Mouse (Mus musculus) erythroblast, embryonic 14.5 days (primary cell): ENCODE results near the gene Lrrc4. TPM values are rescaled to one million over a fixed set of nuclear protein-coding genes. Genes with fewer than 3 reads are reported as not detected.

Experiments
- H3K27me3 ChIP-seq: 2 replicates; pipeline ENCODE4 v1.6.1; 2012; ENCODE audit warnings: inconsistent platforms; ENCODE audit not compliant: control insufficient read depth
- H3K36me3 ChIP-seq: 2 replicates; pipeline ENCODE4 v1.6.1; 2012; ENCODE audit warnings: mild to moderate bottlenecking, inconsistent platforms; ENCODE audit not compliant: control insufficient read depth
- H3K4me1 ChIP-seq: 2 replicates; pipeline ENCODE4 v1.6.1; 2012; ENCODE audit warnings: inconsistent platforms; ENCODE audit not compliant: control insufficient read depth
- H3K4me3 ChIP-seq: replicated peaks from 2 replicates; pipeline ENCODE3; 2012; ENCODE audit warnings: moderate library complexity, mild to moderate bottlenecking, inconsistent platforms
- H3K9me3 ChIP-seq: 2 replicates; pipeline ENCODE4 v1.6.1; 2012; ENCODE audit warnings: low read length, inconsistent platforms, mixed read lengths; ENCODE audit not compliant: control insufficient read depth
- GATA1 ChIP-seq: IDR thresholded peaks from 2 replicates; pipeline ENCODE4 v1.6.1; 2012; ENCODE audit warnings: low read length, inconsistent platforms, mixed read lengths
- TAL1 ChIP-seq: IDR thresholded peaks from 3 replicates; pipeline ENCODE4 v1.6.1; 2012; ENCODE audit warnings: low read length, inconsistent platforms, mixed read lengths
- polyA plus RNA-seq: library from polyadenylated mRNA; stranded (reverse); fragments of >175 nt; gene quantifications from 2 replicates; pipeline ENCODE4 v1.2.3, GENCODE M21; 2012

Lrrc4 gene
- polyA plus RNA-seq, 1 experiment, result not detected

- TF ChIP-seq GATA1 (no peak), TAL1 (no peak)
- H3K9me3 ChIP-seq, result no peaks in the 10 kb centered on the region
- H3K4me3 ChIP-seq, result no peak overlapping the region
- H3K4me1 ChIP-seq, result no peaks in the 10 kb centered on the region; the same call in 1 of the 2 replicates
- H3K36me3 ChIP-seq, result peaks cover 4% of the 10 kb centered on the region
- no peaks in the 10 kb centered on the region for H3K27me3 ChIP-seq
Measured at GRCm38 (mm10) chr6:28720391-28721171, 111.0 kb downstream of the Lrrc4 start.

DNA sequence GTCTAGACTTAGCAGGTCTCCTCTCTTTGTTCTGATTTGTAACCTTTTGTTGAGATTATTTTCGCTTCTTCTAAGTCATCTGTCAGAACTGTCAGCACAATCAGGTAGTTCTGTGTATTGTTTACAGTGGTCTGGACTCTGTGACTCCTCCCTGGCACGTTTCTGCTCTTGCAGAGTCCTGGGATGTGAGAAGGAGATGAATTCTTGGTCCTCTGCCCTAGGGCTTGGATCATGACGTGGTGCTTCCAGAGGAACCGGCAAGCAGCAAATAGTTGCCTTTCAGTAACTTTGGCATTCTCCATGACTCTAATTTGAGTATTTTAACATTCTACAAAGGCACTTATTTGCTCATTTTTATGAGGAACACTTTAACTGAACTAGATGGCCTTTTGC lies 113.7 kb downstream of the Lrrc4 start:
- TF ChIP-seq TAL1, result no peak
- TF ChIP-seq GATA1, result no peak
- Histone ChIP-seq H3K4me3 (no peak overlapping the region), H3K9me3 (no peaks in the 10 kb centered on the region), H3K36me3 (peaks cover 2% of the 10 kb centered on the region; the same call in 1 of the 2 replicates), H3K4me1 (peaks cover 2% of the 10 kb centered on the region), H3K27me3 (no peaks in the 10 kb centered on the region)

DNA sequence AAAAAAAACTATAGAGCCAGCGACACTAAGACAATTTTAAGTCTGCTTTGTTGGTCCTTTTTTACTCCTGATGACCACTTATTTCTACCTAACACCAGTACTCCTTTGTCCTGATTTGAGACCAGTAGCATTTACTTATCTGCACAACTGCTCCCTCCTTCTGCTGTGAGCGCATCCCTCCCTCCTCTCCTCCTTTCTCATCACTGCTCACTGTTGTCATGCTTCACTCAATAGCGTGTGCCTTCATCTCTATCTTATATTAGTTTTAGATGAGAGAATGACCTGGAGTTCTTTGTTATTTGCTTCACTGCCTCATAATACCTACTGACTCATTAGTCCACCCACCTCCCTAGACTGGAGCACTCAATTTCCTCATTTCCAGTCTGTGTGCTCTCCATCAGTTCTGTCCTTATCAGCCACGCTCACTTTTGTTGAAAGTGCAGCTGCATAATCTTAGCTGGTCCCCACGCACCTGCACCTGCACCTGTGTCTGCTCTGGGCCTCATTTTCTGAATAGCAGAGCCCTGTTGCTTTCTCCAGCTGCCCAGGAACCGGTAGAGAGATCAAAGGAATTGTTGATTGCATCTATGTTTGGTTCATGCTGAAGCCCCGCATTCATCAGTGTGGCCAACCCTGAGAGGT lies 114.2 kb downstream of the Lrrc4 start:
- no peak for TF ChIP-seq TAL1
- no peak for TF ChIP-seq GATA1
- Histone ChIP-seq H3K36me3 (peaks cover 2% of the 10 kb centered on the region; the same call in 1 of the 2 replicates), H3K27me3 (no peaks in the 10 kb centered on the region), H3K4me1 (peaks cover 7% of the 10 kb centered on the region), H3K9me3 (no peaks in the 10 kb centered on the region), H3K4me3 (no peak overlapping the region)

- no peaks in the 10 kb centered on the region for H3K27me3 ChIP-seq
- H3K4me1 ChIP-seq, result peaks cover 69% of the 10 kb centered on the region
- TF ChIP-seq GATA1 (no peak), TAL1 (no peak)
- H3K9me3 ChIP-seq, result no peaks in the 10 kb centered on the region
- H3K36me3 ChIP-seq, result peaks cover 29% of the 10 kb centered on the region
- peak overlapping the region; percentile 8 for H3K4me3 ChIP-seq
Measured at GRCm38 (mm10) chr6:28710035-28710434, 121.5 kb downstream of the Lrrc4 start.

GRCm38 (mm10) chr6:28706976-28707592 lies 124.5 kb downstream of the Lrrc4 start:
- Histone ChIP-seq H3K27me3 (no peaks in the 10 kb centered on the region), H3K4me1 (peaks cover 71% of the 10 kb centered on the region), H3K9me3 (no peaks in the 10 kb centered on the region), H3K4me3 (peak overlapping the region; percentile 37), H3K36me3 (peaks cover 32% of the 10 kb centered on the region)
- peak; percentile 64 for TF ChIP-seq TAL1
- no peak; the same call in 1 of the 2 replicates for TF ChIP-seq GATA1

DNA sequence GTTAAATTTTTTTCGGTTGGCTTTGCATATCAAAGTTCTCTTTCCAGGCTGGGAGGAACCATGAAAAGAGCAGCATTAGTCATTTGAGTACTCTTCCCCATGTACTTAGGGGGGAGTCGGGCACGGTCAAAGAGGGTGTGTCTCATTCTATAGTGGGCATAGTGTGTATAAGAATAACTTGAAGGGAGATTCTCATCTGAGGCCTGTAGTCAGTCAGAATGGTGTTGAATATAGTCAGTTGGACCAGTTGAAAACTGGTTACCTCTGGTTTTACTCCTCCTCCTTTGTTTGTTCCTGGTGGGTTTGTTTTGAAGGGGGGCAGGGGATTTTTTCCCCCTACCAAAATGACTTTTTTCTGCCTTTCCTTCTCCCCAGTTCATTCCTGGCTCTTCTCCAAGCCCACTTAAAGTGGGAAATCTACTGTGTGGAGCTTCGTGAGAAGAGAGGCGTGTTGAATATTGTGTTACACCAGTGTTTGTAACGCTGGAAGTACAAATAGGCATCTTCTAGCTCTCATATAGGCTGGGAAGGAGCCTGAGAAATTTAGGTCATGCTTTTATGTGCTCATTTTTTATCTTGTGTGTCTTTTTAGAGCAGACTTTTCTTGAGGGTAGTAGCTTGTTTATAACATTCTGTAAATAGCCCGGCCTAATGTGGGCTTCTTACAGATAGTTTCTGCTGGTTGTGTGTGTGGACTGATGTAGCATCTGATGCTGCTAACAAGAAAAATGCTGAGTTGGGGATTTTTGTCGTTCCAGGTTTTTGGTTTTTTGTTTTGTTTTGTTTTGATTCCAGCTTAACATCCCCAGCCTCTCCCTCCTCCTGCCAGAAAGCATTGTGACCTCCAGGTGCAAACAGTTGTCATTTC lies 125.2 kb downstream of the Lrrc4 start:
- Histone ChIP-seq H3K4me3 (peak overlapping the region; percentile 37), H3K4me1 (peaks cover 71% of the 10 kb centered on the region)

DNA sequence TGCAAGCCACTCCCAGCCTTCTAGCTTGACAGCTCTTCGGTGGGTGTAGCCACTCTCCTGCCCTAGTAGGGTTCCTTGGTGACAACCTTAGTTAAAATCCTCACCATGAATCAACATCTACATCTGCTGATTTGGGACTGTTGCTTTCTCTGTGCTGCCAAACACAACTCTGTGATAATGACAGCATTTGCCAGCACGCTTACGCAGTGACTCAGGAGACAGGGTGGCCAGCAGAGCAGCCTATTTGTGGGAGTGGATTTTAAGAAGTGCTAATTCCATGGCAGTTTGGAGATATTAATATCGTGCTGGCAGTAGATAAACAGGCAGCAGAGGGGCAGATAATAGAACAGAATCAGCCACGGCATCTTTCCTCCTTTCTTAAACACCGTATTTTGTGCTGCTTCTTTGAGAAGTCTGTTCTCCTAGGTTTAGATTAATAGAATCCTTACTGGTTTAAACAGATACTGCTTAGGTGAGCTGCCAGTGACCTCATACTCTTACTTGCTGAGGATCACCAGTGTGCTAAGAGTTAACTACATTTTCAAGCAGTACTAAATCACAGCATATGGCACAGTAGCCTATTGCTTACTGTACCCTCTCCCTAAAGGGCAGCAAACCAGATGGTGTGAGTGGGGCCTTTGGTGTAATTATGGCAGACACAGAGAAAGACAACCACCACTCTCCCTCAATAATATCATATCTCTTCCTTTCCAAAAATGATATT lies 126.0 kb downstream of the Lrrc4 start:
- peaks cover 35% of the 10 kb centered on the region for H3K36me3 ChIP-seq
- no peak for TF ChIP-seq TAL1
- TF ChIP-seq GATA1, result no peak
- peaks cover 66% of the 10 kb centered on the region for H3K4me1 ChIP-seq
- H3K9me3 ChIP-seq, result no peaks in the 10 kb centered on the region
- no peaks in the 10 kb centered on the region for H3K27me3 ChIP-seq
- no peak overlapping the region for H3K4me3 ChIP-seq

More for the DNA sequence above, 125.2 kb downstream of the Lrrc4 start:
- H3K9me3 ChIP-seq, result no peaks in the 10 kb centered on the region
- no peaks in the 10 kb centered on the region for H3K27me3 ChIP-seq
- H3K36me3 ChIP-seq, result peaks cover 32% of the 10 kb centered on the region
- TF ChIP-seq GATA1 (no peak), TAL1 (no peak)

DNA sequence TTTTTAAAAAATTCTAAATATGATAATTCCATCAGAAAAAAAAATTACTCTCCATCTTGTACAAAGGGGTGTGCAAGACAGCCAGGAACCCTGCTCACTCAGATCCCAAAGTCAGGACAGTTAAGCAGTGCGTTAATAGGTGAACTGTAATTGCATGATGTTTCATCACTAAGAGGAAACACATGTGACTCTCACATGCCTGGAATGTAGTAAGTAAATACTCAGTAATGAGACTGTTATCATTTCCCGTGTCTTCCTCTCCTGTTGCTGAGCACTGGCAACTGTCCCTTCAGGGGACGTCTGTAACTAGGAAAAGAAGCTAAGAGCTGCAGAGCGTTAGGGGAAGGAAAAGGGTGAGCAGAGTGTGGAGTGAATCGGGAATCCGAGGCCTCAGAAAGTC lies 126.9 kb downstream of the Lrrc4 start:
- Histone ChIP-seq H3K4me3 (no peak overlapping the region), H3K4me1 (peaks cover 56% of the 10 kb centered on the region)

More for the DNA sequence above, 126.9 kb downstream of the Lrrc4 start:
- peaks cover 31% of the 10 kb centered on the region for H3K36me3 ChIP-seq
- H3K9me3 ChIP-seq, result no peaks in the 10 kb centered on the region
- no peak for TF ChIP-seq TAL1
- TF ChIP-seq GATA1, result no peak
- no peaks in the 10 kb centered on the region for H3K27me3 ChIP-seq
